Mouse (Mus musculus) midbrain, embryonic 10.5 days (tissue): ENCODE measurements around the gene Sap25. TPM values are rescaled to one million over a fixed set of nuclear protein-coding genes. Genes with fewer than 3 reads are reported as not detected.

ENCODE experiments used
- DNase-seq: peaks from one replicate; pipeline ENCODE4 v3.0.0-alpha.2; 2017; ENCODE audit warnings: low spot score
- H3K27ac ChIP-seq: fragments of 300-500 bp; sonication (generic); replicated peaks from 2 replicates; pipeline ENCODE4 v1.5.1; 2016; ENCODE audit warnings: mild to moderate bottlenecking
- H3K27me3 ChIP-seq: fragments of 300-500 bp; sonication (generic); 2 replicates; pipeline ENCODE4 v1.6.1; 2016; ENCODE audit warnings: low read depth, mild to moderate bottlenecking; ENCODE audit not compliant: poor library complexity, severe bottlenecking
- H3K36me3 ChIP-seq: fragments of 300-500 bp; sonication (generic); 2 replicates; pipeline ENCODE4 v1.6.1; 2016; ENCODE audit warnings: mild to moderate bottlenecking, moderate library complexity
- H3K4me1 ChIP-seq: fragments of 300-500 bp; sonication (generic); 2 replicates; pipeline ENCODE4 v1.6.1; 2016
- H3K4me3 ChIP-seq: fragments of 300-500 bp; sonication (generic); 2 replicates; pipeline ENCODE4 v1.5.1; 2016; ENCODE audit warnings: mild to moderate bottlenecking, moderate library complexity
- H3K9me3 ChIP-seq: fragments of 300-500 bp; sonication (generic); replicated peaks from 2 replicates; pipeline ENCODE4 v1.6.1; 2016; ENCODE audit warnings: mild to moderate bottlenecking
- WGBS: fragments of 180-500 bp; shearing (Covaris S2); methylation state at CpG from one replicate; pipeline ENCODE4 v1.1.7; 2016; 5-methylcytosine and 5-hydroxymethylcytosine counted together
- polyA plus RNA-seq: library from polyadenylated mRNA; unstranded; fragments of >200 nt; fragmentation: Nextera tagmentation; extraction: Ambion mirVana; gene quantifications from 2 replicates; pipeline ENCODE4 v1.2.1, GENCODE M21; 2016

Sap25 gene
- polyA plus RNA-seq, 1 experiment from 2014 or later: 7.7 TPM

- H3K9me3 ChIP-seq: no peaks in the 10 kb centered on the region
- H3K27ac ChIP-seq: peak overlapping the region; percentile 29
- H3K27me3 ChIP-seq: peaks cover 26% of the 10 kb centered on the region
- H3K36me3 ChIP-seq: peaks cover 39% of the 10 kb centered on the region
- H3K4me3 ChIP-seq: peak overlapping the region; percentile 18
- peak; percentile 38 for DNase-seq
- 10% methylated on average over 18 of the region's 18 CpGs for WGBS
- H3K4me1 ChIP-seq: peaks cover 41% of the 10 kb centered on the region
These were observed 8.8 kb downstream of the Sap25 start for GRCm38 (mm10) chr5:137649669-137650571.

- 19% methylated on average over 3 of the region's 3 CpGs for WGBS
- H3K36me3 ChIP-seq: peaks cover 50% of the 10 kb centered on the region
- H3K4me3 ChIP-seq: no peak overlapping the region
- peaks cover under 1% of the 10 kb centered on the region; the same call in 1 of the 2 replicates for H3K27me3 ChIP-seq
- no peaks in the 10 kb centered on the region for H3K9me3 ChIP-seq
- H3K4me1 ChIP-seq: peaks cover 31% of the 10 kb centered on the region
- H3K27ac ChIP-seq: no peak overlapping the region
- DNase-seq: peak; percentile 68
These were observed 11.3 kb downstream of the Sap25 start for GRCm38 (mm10) chr5:137652474-137652873.

GRCm38 (mm10) chr5:137653366-137653765 lies 12.2 kb downstream of the Sap25 start:
- WGBS: 95% methylated on average over 10 of the region's 10 CpGs
- H3K4me1 ChIP-seq: peaks cover 31% of the 10 kb centered on the region
- H3K27me3 ChIP-seq: no peaks in the 10 kb centered on the region
- H3K27ac ChIP-seq: no peak overlapping the region
- no peak for DNase-seq
- H3K9me3 ChIP-seq: no peaks in the 10 kb centered on the region
- H3K4me3 ChIP-seq: no peak overlapping the region
- peaks cover 55% of the 10 kb centered on the region for H3K36me3 ChIP-seq

GRCm38 (mm10) chr5:137654746-137655145 lies 13.6 kb downstream of the Sap25 start:
- peaks cover 69% of the 10 kb centered on the region for H3K36me3 ChIP-seq
- 81% methylated on average over 7 of the region's 7 CpGs for WGBS
- DNase-seq: no peak

GRCm38 (mm10) chr5:137656977-137657376 lies 15.8 kb downstream of the Sap25 start:
- H3K27ac ChIP-seq: no peak overlapping the region
- 38% methylated on average over 6 of the region's 6 CpGs for WGBS
- no peaks in the 10 kb centered on the region for H3K9me3 ChIP-seq
- H3K4me1 ChIP-seq: no peaks in the 10 kb centered on the region
- peak; percentile 55 for DNase-seq
- peaks cover 80% of the 10 kb centered on the region for H3K36me3 ChIP-seq
- no peak overlapping the region for H3K4me3 ChIP-seq
- H3K27me3 ChIP-seq: no peaks in the 10 kb centered on the region

More at GRCm38 (mm10) chr5:137654746-137655145, 13.6 kb downstream of the Sap25 start:
- no peak overlapping the region for H3K27ac ChIP-seq
- no peaks in the 10 kb centered on the region for H3K9me3 ChIP-seq
- H3K4me1 ChIP-seq: peaks cover 18% of the 10 kb centered on the region
- no peaks in the 10 kb centered on the region for H3K27me3 ChIP-seq
- H3K4me3 ChIP-seq: no peak overlapping the region

GRCm38 (mm10) chr5:137660064-137660688 lies 19.0 kb downstream of the Sap25 start:
- Histone ChIP-seq H3K36me3 (peaks cover 82% of the 10 kb centered on the region), H3K4me3 (no peak overlapping the region), H3K9me3 (no peaks in the 10 kb centered on the region), H3K4me1 (no peaks in the 10 kb centered on the region), H3K27me3 (no peaks in the 10 kb centered on the region), H3K27ac (no peak overlapping the region)
- DNase-seq: no peak
- WGBS: 88% methylated on average over 6 of the region's 6 CpGs

GRCm38 (mm10) chr5:137663057-137663456 lies 21.9 kb downstream of the Sap25 start:
- Histone ChIP-seq H3K4me3 (no peak overlapping the region), H3K27me3 (no peaks in the 10 kb centered on the region), H3K36me3 (peaks cover 100% of the 10 kb centered on the region), H3K27ac (no peak overlapping the region), H3K4me1 (no peaks in the 10 kb centered on the region), H3K9me3 (no peaks in the 10 kb centered on the region)
- DNase-seq: no peak
- 85% methylated on average over 9 of the region's 9 CpGs for WGBS

- Histone ChIP-seq H3K27me3 (no peaks in the 10 kb centered on the region), H3K4me1 (peaks cover 9% of the 10 kb centered on the region; the same call in 1 of the 2 replicates), H3K4me3 (no peak overlapping the region), H3K36me3 (peaks cover 43% of the 10 kb centered on the region), H3K27ac (no peak overlapping the region), H3K9me3 (no peaks in the 10 kb centered on the region)
- 87% methylated on average over 10 of the region's 10 CpGs for WGBS
- no peak for DNase-seq
These were observed 27.8 kb downstream of the Sap25 start for GRCm38 (mm10) chr5:137668971-137669370.

- Histone ChIP-seq H3K9me3 (no peaks in the 10 kb centered on the region), H3K27ac (no peak overlapping the region), H3K27me3 (no peaks in the 10 kb centered on the region), H3K4me1 (peaks cover 9% of the 10 kb centered on the region; the same call in 1 of the 2 replicates), H3K4me3 (no peak overlapping the region), H3K36me3 (peaks cover 40% of the 10 kb centered on the region)
- 94% methylated on average over 1 of the region's 1 CpGs for WGBS
- no peak for DNase-seq
These were observed 29.1 kb downstream of the Sap25 start for GRCm38 (mm10) chr5:137670240-137670639.

GRCm38 (mm10) chr5:137671443-137672240 lies 30.5 kb downstream of the Sap25 start:
- no peaks in the 10 kb centered on the region for H3K9me3 ChIP-seq
- DNase-seq: no peak
- H3K4me1 ChIP-seq: peaks cover 9% of the 10 kb centered on the region; the same call in 1 of the 2 replicates
- H3K4me3 ChIP-seq: no peak overlapping the region
- peak overlapping the region; percentile 55; the same call in 1 of the 2 replicates for H3K27ac ChIP-seq
- WGBS: 61% methylated on average over 9 of the region's 9 CpGs
- no peaks in the 10 kb centered on the region for H3K27me3 ChIP-seq
- H3K36me3 ChIP-seq: peaks cover 34% of the 10 kb centered on the region

- Histone ChIP-seq H3K4me3 (no peak overlapping the region), H3K9me3 (no peaks in the 10 kb centered on the region), H3K27ac (no peak overlapping the region), H3K4me1 (peaks cover 9% of the 10 kb centered on the region; the same call in 1 of the 2 replicates), H3K27me3 (no peaks in the 10 kb centered on the region), H3K36me3 (peaks cover 32% of the 10 kb centered on the region)
- WGBS: 87% methylated on average over 5 of the region's 5 CpGs
- DNase-seq: no peak
These were observed 31.2 kb downstream of the Sap25 start for GRCm38 (mm10) chr5:137672361-137672760.

GRCm38 (mm10) chr5:137673015-137673414 lies 31.9 kb downstream of the Sap25 start:
- no peak overlapping the region; the same call in 1 of the 2 replicates for H3K27ac ChIP-seq
- 86% methylated on average over 6 of the region's 6 CpGs for WGBS

More at GRCm38 (mm10) chr5:137673015-137673414, 31.9 kb downstream of the Sap25 start:
- H3K4me3 ChIP-seq: no peak overlapping the region
- no peaks in the 10 kb centered on the region for H3K27me3 ChIP-seq
- peaks cover 9% of the 10 kb centered on the region; the same call in 1 of the 2 replicates for H3K4me1 ChIP-seq
- no peak for DNase-seq
- peaks cover 33% of the 10 kb centered on the region for H3K36me3 ChIP-seq
- no peaks in the 10 kb centered on the region for H3K9me3 ChIP-seq
